19 mouse cellular contexts compared by ENCODE assay signal in genomic region chr11:4262847-4263246, GRCm38 (mm10). TPM values are rescaled to one million over a fixed set of nuclear protein-coding genes. Genes with fewer than 3 reads are reported as not detected.
A peak's percentile ranks its signal among the peaks of the same experiment; 100 is the strongest.
DNase-seq lines count a peak whose midpoint lies in the region; ATAC-seq and TF ChIP-seq lines count a peak whose summit lies in the region.
"Had no signal": no experiment of that assay in that cellular context is flagged by ENCODE, and none has a peak within 500 bp of the region (broad histone marks: within the 10 kb centered on the region; RNA-seq: fewer than 3 reads in every experiment).

No protein-coding gene starts in this region.

- 17% methylated on average over 7 of the region's 7 CpGs for WGBS in kidney, embryonic 15.5 days
- 15% methylated on average over 7 of the region's 7 CpGs for WGBS in stomach, embryonic 15.5 days
- WGBS in stomach, postnatal 0 days = 14% methylated on average over 7 of the region's 7 CpGs

- peaks cover 33% of the 10 kb centered on the region for H3K27me3 ChIP-seq in kidney, embryonic 15.5 days
- H3K27me3 ChIP-seq in stomach, embryonic 15.5 days (replicated peaks) = peaks cover 13% of the 10 kb centered on the region; the same call in 1 of the 2 replicates
- H3K27me3 ChIP-seq in stomach, postnatal 0 days (ENCODE audit: control insufficient read depth, insufficient read depth, low read length) = no peaks in the 10 kb centered on the region; the same call in 1 of the 2 replicates
- H3K27me3 ChIP-seq in Patski = no peaks in the 10 kb centered on the region
- no peaks in the 10 kb centered on the region; the same call in 1 of the 2 replicates for H3K27me3 ChIP-seq in splenic B cell, adult 2 months (ENCODE audit: control insufficient read depth, insufficient read depth, low read length, poor library complexity, severe bottlenecking)

- no peak for TF ChIP-seq EP300 in stomach, postnatal 0 days (optimal IDR thresholded peaks at IDR 0.05)

- 0 out of 2 replicates have a peak overlapping the region, but pooled peaks have one; percentile 48 for H3K27ac ChIP-seq in kidney, embryonic 15.5 days
- H3K27ac ChIP-seq in stomach, embryonic 15.5 days = peak overlapping the region; percentile 65
- H3K27ac ChIP-seq in stomach, postnatal 0 days (replicated peaks) = no peak overlapping the region
- H3K27ac ChIP-seq: forebrain, embryonic 12.5 days; hindbrain, embryonic 13.5 days had no signal

- H3K9ac ChIP-seq in kidney, embryonic 15.5 days = no peak overlapping the region
- H3K9ac ChIP-seq in stomach, embryonic 15.5 days = no peak overlapping the region
- no peak overlapping the region for H3K9ac ChIP-seq in stomach, postnatal 0 days (ENCODE audit: low read length)
- H3K9ac ChIP-seq: forebrain, embryonic 12.5 days; hindbrain, embryonic 13.5 days; liver, postnatal 0 days had no signal

- no peak for TF ChIP-seq CTCF in stomach, postnatal 0 days (IDR thresholded peaks at IDR 0.05; ENCODE audit: low read depth)
- no peak for TF ChIP-seq CTCF in Patski (IDR thresholded peaks at IDR 0.05)

- no peak for DNase-seq in kidney, adult 9 months
- no peak for DNase-seq in stomach, postnatal 0 days (ENCODE audit: low spot score)
- no peak for DNase-seq in Patski (ENCODE audit: low read depth, low spot score)
- DNase-seq in splenic B cell, adult 2 months (ENCODE audit: low read depth, low spot score) = peak; percentile 26
- DNase-seq in urinary bladder, postnatal 10 days (ENCODE audit: low spot score) = no peak
- DNase-seq: adrenal gland, adult 2 months; cerebellum, adult 2 months; heart, postnatal 10 days; liver; liver, postnatal 0 days; right cerebral cortex, postnatal 4 days; thymus, postnatal 36 days had no signal

- H3K9me3 ChIP-seq in kidney, embryonic 15.5 days (replicated peaks) = no peaks in the 10 kb centered on the region
- H3K9me3 ChIP-seq in stomach, embryonic 15.5 days = no peaks in the 10 kb centered on the region
- no peaks in the 10 kb centered on the region for H3K9me3 ChIP-seq in stomach, postnatal 0 days (ENCODE audit: control insufficient read depth, low read length)
- H3K9me3 ChIP-seq: forebrain, embryonic 12.5 days; hindbrain, embryonic 13.5 days had no signal

- H3K4me2 ChIP-seq in kidney, embryonic 15.5 days = no peak overlapping the region
- no peak overlapping the region for H3K4me2 ChIP-seq in stomach, embryonic 15.5 days
- H3K4me2 ChIP-seq in stomach, postnatal 0 days (replicated peaks; ENCODE audit: low read depth) = no peak overlapping the region
- H3K4me2 ChIP-seq: forebrain, embryonic 12.5 days; hindbrain, embryonic 13.5 days had no signal

- peaks cover 76% of the 10 kb centered on the region for H3K4me1 ChIP-seq in kidney, embryonic 15.5 days
- peaks cover 63% of the 10 kb centered on the region for H3K4me1 ChIP-seq in stomach, embryonic 15.5 days
- peaks cover 21% of the 10 kb centered on the region for H3K4me1 ChIP-seq in stomach, postnatal 0 days (replicated peaks; ENCODE audit: control insufficient read depth, insufficient read depth)

- ATAC-seq in kidney, embryonic 15.5 days (replicated peaks; ENCODE audit: low FRiP score) = no peak
- no peak for ATAC-seq in stomach, embryonic 15.5 days (ENCODE audit: insufficient read depth, low FRiP score, low read depth)
- ATAC-seq in stomach, postnatal 0 days (ENCODE audit: low FRiP score, low TSS enrichment) = no peak
- peak; percentile 56 for ATAC-seq in Patski
- ATAC-seq in frontal cortex, adult (ENCODE audit: low TSS enrichment) = no peak
- ATAC-seq: liver, postnatal 0 days had no signal

- no peaks in the 10 kb centered on the region for H3K36me3 ChIP-seq in kidney, embryonic 15.5 days
- H3K36me3 ChIP-seq in stomach, embryonic 15.5 days = no peaks in the 10 kb centered on the region
- H3K36me3 ChIP-seq in stomach, postnatal 0 days (ENCODE audit: control insufficient read depth, insufficient read depth, low read length) = no peaks in the 10 kb centered on the region
- H3K36me3 ChIP-seq in splenic B cell, adult 2 months (ENCODE audit: control insufficient read depth, insufficient read depth, low read length, poor library complexity, severe bottlenecking) = no peaks in the 10 kb centered on the region
- H3K36me3 ChIP-seq: forebrain, embryonic 12.5 days; hindbrain, embryonic 13.5 days had no signal

- no peak overlapping the region for H3K4me3 ChIP-seq in kidney, embryonic 15.5 days (replicated peaks)
- H3K4me3 ChIP-seq in stomach, embryonic 15.5 days (replicated peaks) = no peak overlapping the region
- no peak overlapping the region for H3K4me3 ChIP-seq in stomach, postnatal 0 days (ENCODE audit: low read depth, low read length)
- H3K4me3 ChIP-seq: forebrain, embryonic 12.5 days; hindbrain, embryonic 13.5 days had no signal

- POLR2A ChIA-PET in Patski (lab: Charles Lee) = interaction anchor here (0.6 to 4.0 kb wide), 5 partner anchors 34 to 553 kb away, joined by 3 to 24 read pairs (median 6); no protein-coding TSS in a partner anchor

- CTCF ChIA-PET in Patski (lab: Charles Lee) = interaction anchor here (0.6 to 6.2 kb wide), 8 partner anchors 32 to 164 kb away, joined by 3 to 52 read pairs (median 4); no protein-coding TSS in a partner anchor

- in situ Hi-C loops in Patski (cut with MboI; ENCODE audit: low pct_unique_long_range_greater_than_20kb) = loop anchor here (5.0 kb wide), 1 partner anchor 34 kb away; no protein-coding TSS in a partner anchor

RNA-seq across cellular contexts. Expression of gene Lif, which starts 5.5 kb away (rescaled TPM):
- 0.08 and 0.22 TPM in 2 replicates for polyA plus RNA-seq in kidney, embryonic 15.5 days (2015; fragmentation: Nextera tagmentation; extraction: Ambion mirVana)
- polyA plus RNA-seq in stomach, embryonic 15.5 days (2015; fragmentation: Nextera tagmentation; extraction: Ambion mirVana) = 0.61 and 0.65 TPM in 2 replicates
- polyA plus RNA-seq in stomach, postnatal 0 days (2015; fragmentation: Nextera tagmentation; extraction: Ambion mirVana) = 0.61 and 1.1 TPM in 2 replicates
- polyA plus RNA-seq in Patski (2021) = 31.3 TPM
- polyA plus RNA-seq: forebrain, embryonic 12.5 days; liver, postnatal 0 days; midbrain, postnatal 0 days had no signal

RNA-seq across cellular contexts. Expression of gene Osm, which starts 26.6 kb away (rescaled TPM):
- polyA plus RNA-seq in kidney, embryonic 15.5 days (2015; fragmentation: Nextera tagmentation; extraction: Ambion mirVana) = not detected in 2 replicates
- 0.22 TPM in 2 replicates for polyA plus RNA-seq in stomach, embryonic 15.5 days (2015; fragmentation: Nextera tagmentation; extraction: Ambion mirVana)
- polyA plus RNA-seq in stomach, postnatal 0 days (2015; fragmentation: Nextera tagmentation; extraction: Ambion mirVana) = 0.05 and 0.11 TPM in 2 replicates
- not detected for polyA plus RNA-seq in Patski (2021)
- polyA plus RNA-seq: forebrain, embryonic 12.5 days; intestine, embryonic 14.5 days had no signal

RNA-seq across cellular contexts. Expression of gene Castor1, which starts 44.8 kb away (rescaled TPM):
- 6.0 and 6.5 TPM in 2 replicates for polyA plus RNA-seq in kidney, embryonic 15.5 days (2015; fragmentation: Nextera tagmentation; extraction: Ambion mirVana)
- polyA plus RNA-seq in stomach, embryonic 15.5 days (2015; fragmentation: Nextera tagmentation; extraction: Ambion mirVana) = 3.8 and 4.8 TPM in 2 replicates
- polyA plus RNA-seq in stomach, postnatal 0 days (2015; fragmentation: Nextera tagmentation; extraction: Ambion mirVana) = 9.6 and 9.7 TPM in 2 replicates
- polyA plus RNA-seq in Patski (2021) = 0.35 TPM

Comparison
In these comparisons a context has a peak if more than half of its experiments do, and no peak if none do; other contexts are left out.
1. RNA of gene Lif, which starts 5.5 kb away (polyA plus RNA-seq): 31.3 TPM in Patski (single experiment); 0.61 to 0.65 TPM in stomach, embryonic 15.5 days, 0.61 to 1.1 TPM in stomach, postnatal 0 days and 0.08 to 0.22 TPM in kidney, embryonic 15.5 days; every median in the first group is over 10 times any median in the second.